Mouse (Mus musculus): ENCODE measurements at regions not wholly inside any gene's neighbourhood (a gene's known extent, or its start where the extent isn't known, plus 50 kb on each side); places are given as distances from the start of the nearest gene placed in this dataset.

DNA sequence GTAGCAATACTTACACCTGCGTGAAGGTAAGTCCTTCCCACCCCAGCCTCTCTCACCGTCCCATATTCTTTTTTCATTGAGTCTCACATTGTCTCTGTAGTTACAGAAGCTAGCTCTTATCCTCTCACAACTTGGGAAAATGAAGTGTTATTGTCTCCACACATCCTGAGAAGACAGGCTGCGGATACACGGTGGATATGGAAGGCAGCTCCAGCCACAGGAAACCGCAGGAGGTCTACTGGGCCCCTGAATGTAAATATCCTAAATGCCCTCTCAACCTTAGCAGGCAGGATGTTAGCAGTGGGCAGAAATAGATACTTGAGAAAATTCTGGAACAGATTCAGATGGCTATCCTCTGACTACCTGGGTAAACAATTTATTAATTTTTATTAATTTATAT lies 73.8 kb upstream of the Zfp703 start:
- DNase-seq (no peak), ATAC-seq (no peak)
- H3K4me1 ChIP-seq (ENCODE audit: insufficient read depth) = no peaks in the 10 kb centered on the region
- no peaks in the 10 kb centered on the region for H3K36me3 ChIP-seq (ENCODE audit: insufficient read depth)
- no peak overlapping the region for H3K9ac ChIP-seq
- WGBS = 83% methylated on average over 5 of the region's 5 CpGs
- no peak for TF ChIP-seq CTCF (IDR thresholded peaks at IDR 0.05; ENCODE audit: low read depth)
- H3K27ac ChIP-seq (ENCODE audit: low read depth, low read length) = no peak overlapping the region
- no peak overlapping the region for H3K4me2 ChIP-seq (ENCODE audit: low read depth)
- H3K27me3 ChIP-seq (ENCODE audit: insufficient read depth, low read length) = no peaks in the 10 kb centered on the region
- H3K9me3 ChIP-seq (ENCODE audit: low read length) = no peaks in the 10 kb centered on the region
- no peak overlapping the region for H3K4me3 ChIP-seq (ENCODE audit: low read depth, low read length)

DNA sequence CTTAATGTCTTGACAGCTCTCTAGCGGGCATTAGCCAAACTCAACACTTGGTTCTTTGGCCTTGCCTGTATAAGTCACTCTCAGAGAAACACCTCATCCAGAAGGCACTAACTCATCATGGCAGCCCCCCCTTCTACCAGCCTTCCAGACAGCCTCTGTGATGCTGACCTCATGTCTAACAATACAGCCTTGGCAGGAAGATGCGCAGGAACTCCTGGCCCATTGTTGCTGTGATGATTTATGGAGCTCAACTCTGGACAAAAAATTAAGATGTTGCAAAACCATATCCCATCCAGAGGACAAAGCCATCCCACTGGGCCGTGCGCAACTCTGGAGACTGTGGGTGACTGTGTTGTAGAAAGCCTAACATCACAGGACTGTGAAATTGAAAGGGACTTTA lies 70.9 kb upstream of the Zfp703 start:
- Histone ChIP-seq H3K36me3 (ENCODE audit: insufficient read depth) (no peaks in the 10 kb centered on the region), H3K4me3 (ENCODE audit: low read depth, low read length) (no peak overlapping the region), H3K4me2 (ENCODE audit: low read depth) (no peak overlapping the region), H3K27me3 (ENCODE audit: insufficient read depth, low read length) (no peaks in the 10 kb centered on the region), H3K27ac (ENCODE audit: low read depth, low read length) (no peak overlapping the region), H3K9ac (no peak overlapping the region), H3K4me1 (ENCODE audit: insufficient read depth) (no peaks in the 10 kb centered on the region), H3K9me3 (ENCODE audit: low read length) (no peaks in the 10 kb centered on the region)
- ATAC-seq = no peak
- 88% methylated on average over 4 of the region's 4 CpGs for WGBS
- no peak for DNase-seq
- no peak for TF ChIP-seq CTCF (IDR thresholded peaks at IDR 0.05; ENCODE audit: low read depth)

DNA sequence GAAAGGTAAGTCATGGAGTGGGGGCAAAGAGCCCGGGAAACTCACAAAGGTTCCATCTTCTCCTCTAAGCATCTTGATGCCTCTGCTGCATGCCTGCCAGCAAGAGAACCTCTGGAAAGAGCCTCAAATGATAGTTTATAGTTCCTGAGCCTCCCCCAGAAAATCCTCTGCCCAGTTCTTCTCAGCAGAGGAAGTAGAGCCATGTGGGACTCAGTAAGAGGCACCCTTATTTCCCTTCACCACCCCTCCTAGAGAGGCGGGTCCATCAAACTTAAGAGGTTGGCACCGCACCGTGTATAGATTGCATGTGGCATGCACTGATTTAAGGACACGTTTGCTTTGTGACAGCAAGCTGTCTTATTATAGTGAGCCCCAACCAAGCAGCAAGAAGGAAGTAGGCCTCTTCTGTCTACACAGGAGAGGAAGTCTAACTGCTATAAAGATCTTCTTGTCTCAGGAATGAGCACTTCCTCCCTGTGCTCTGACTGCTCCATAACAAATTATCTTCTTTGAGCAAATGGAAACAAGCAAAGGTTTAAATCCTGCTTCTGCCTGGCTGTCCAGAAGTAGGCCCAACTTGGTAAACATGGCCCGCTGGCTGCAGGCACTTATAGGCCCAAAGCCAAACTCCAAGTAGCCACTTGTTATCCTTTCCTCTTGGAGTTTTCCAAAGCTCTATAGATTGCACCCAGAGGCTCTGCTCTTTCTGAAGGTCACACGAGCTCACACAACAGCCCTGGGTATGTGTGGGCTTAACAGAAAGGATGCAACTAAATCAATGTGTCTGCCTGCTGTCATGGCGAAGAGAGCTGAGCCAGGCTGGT lies 69.6 kb upstream of the Zfp703 start:
- no peaks in the 10 kb centered on the region for H3K9me3 ChIP-seq (ENCODE audit: low read length)
- no peaks in the 10 kb centered on the region for H3K4me1 ChIP-seq (ENCODE audit: insufficient read depth)
- DNase-seq (no peak), ATAC-seq (no peak)
- no peaks in the 10 kb centered on the region for H3K36me3 ChIP-seq (ENCODE audit: insufficient read depth)
- no peak overlapping the region for H3K4me3 ChIP-seq (ENCODE audit: low read depth, low read length)
- no peak overlapping the region for H3K9ac ChIP-seq
- H3K27ac ChIP-seq (ENCODE audit: low read depth, low read length) = no peak overlapping the region
- 86% methylated on average over 8 of the region's 8 CpGs for WGBS
- H3K4me2 ChIP-seq (ENCODE audit: low read depth) = no peak overlapping the region
- H3K27me3 ChIP-seq (ENCODE audit: insufficient read depth, low read length) = no peaks in the 10 kb centered on the region
- TF ChIP-seq CTCF (IDR thresholded peaks at IDR 0.05; ENCODE audit: low read depth) = no peak

DNA sequence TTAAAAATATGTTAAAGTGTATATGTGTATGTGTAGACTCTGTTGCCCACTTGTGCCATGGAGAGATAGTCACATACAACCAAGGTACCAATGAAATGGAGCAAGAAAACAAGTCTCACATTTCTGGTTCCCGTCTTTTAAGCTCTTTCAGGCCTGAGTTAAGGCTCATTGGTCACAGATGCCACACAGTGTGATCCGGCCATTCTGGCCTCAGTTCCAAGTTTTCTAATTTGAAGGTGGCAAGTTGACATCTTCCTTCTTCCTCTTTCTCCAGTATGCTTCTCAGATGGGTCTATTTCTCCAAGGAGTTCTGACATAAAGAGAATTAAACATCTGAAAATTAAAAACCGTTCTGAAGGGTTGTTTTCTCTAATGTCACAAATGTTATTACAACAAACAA lies 66.9 kb upstream of the Zfp703 start:
- WGBS = 83% methylated on average over 3 of the region's 3 CpGs
- no peak for DNase-seq
- no peaks in the 10 kb centered on the region for H3K9me3 ChIP-seq (ENCODE audit: low read length)
- no peak overlapping the region for H3K9ac ChIP-seq
- no peak for TF ChIP-seq CTCF (IDR thresholded peaks at IDR 0.05; ENCODE audit: low read depth)
- H3K36me3 ChIP-seq (ENCODE audit: insufficient read depth) = no peaks in the 10 kb centered on the region
- no peak for ATAC-seq
- no peak overlapping the region for H3K4me2 ChIP-seq (ENCODE audit: low read depth)
- H3K27ac ChIP-seq (ENCODE audit: low read depth, low read length) = no peak overlapping the region
- no peaks in the 10 kb centered on the region for H3K27me3 ChIP-seq (ENCODE audit: insufficient read depth, low read length)
- H3K4me1 ChIP-seq (ENCODE audit: insufficient read depth) = no peaks in the 10 kb centered on the region
- no peak overlapping the region for H3K4me3 ChIP-seq (ENCODE audit: low read depth, low read length)

DNA sequence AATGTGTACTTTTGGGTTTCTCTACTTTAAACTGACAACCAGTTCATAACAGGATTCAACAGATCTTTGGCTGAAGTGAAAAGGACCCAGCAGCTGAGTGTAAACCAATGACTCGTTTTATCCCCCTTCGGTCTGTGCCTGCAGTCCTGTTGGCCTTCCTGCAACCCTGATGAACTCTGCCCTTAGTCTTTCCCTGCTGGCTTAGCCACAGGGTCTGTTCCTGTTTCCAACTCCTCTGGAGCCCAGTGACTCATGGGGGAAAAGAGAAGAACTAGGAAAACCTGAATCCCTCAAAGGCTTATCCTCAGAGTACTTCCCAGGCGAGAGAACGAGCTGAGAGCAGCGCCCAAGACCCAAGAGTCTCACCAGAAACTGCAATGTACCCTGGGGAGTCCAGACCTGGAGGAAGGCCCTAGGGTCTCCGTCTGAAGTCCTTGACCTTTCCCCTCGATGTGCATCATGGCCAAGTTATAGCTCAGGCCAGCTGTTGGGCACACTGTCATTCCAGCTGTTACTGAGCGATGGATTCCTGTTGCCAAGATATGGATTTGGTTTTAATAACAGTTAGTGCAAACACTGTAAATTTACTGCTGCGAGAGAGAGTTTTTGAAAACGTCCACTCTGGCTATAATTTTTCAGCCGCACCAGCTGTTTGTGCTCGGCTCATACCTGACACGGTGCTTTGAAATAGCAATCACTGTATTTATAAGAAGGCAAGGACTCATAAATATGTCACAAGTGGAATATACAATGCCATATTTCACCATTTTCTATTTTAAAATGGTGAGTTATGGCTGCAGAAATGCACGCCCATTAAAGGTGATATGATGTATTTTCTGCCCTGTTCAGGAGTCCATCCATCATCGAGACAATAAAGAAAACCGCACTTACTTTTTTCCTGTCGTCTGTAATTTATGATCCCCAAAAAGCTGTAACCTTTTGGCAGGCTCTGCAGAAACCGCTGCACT lies 63.3 kb upstream of the Zfp703 start:
- H3K9me3 ChIP-seq (ENCODE audit: low read length) = no peaks in the 10 kb centered on the region
- DNase-seq = no peak
- 88% methylated on average over 18 of the region's 18 CpGs for WGBS
- H3K4me2 ChIP-seq (ENCODE audit: low read depth) = no peak overlapping the region
- ATAC-seq = no peak
- no peaks in the 10 kb centered on the region for H3K27me3 ChIP-seq (ENCODE audit: insufficient read depth, low read length)
- H3K4me1 ChIP-seq (ENCODE audit: insufficient read depth) = no peaks in the 10 kb centered on the region
- H3K9ac ChIP-seq = no peak overlapping the region
- no peak for TF ChIP-seq CTCF (IDR thresholded peaks at IDR 0.05; ENCODE audit: low read depth)
- no peak overlapping the region for H3K27ac ChIP-seq (ENCODE audit: low read depth, low read length)
- no peaks in the 10 kb centered on the region for H3K36me3 ChIP-seq (ENCODE audit: insufficient read depth)
- H3K4me3 ChIP-seq (ENCODE audit: low read depth, low read length) = no peak overlapping the region

DNA sequence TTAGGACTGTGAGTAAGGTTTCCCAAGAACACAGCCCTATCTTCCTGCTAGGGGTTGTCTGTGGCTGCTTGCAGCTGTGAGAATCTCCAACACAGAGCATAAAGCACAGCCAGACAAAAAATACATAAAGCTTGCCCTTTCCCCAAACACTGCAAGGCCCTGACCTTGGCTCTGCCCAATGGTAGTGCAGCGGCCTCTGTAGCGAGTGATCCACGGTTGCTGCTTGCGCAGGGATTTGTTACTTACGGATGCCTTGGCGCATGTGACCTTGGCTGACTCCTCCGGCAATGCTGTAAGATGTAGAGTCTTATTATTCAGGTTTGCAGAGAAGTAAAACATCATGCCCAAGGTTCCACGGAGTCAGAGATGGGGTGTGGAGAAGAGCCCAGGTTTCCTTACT lies 61.4 kb upstream of the Zfp703 start:
- DNase-seq = no peak
- Histone ChIP-seq H3K4me3 (ENCODE audit: low read depth, low read length) (no peak overlapping the region), H3K9me3 (ENCODE audit: low read length) (no peaks in the 10 kb centered on the region), H3K36me3 (ENCODE audit: insufficient read depth) (no peaks in the 10 kb centered on the region), H3K4me1 (ENCODE audit: insufficient read depth) (no peaks in the 10 kb centered on the region), H3K9ac (no peak overlapping the region), H3K4me2 (ENCODE audit: low read depth) (no peak overlapping the region), H3K27me3 (ENCODE audit: insufficient read depth, low read length) (no peaks in the 10 kb centered on the region), H3K27ac (ENCODE audit: low read depth, low read length) (no peak overlapping the region)
- no peak for TF ChIP-seq CTCF (IDR thresholded peaks at IDR 0.05; ENCODE audit: low read depth)
- no peak for ATAC-seq
- WGBS = 84% methylated on average over 8 of the region's 8 CpGs
